Mouse (Mus musculus): ENCODE data around the gene Il1a. TPM values are rescaled to one million over a fixed set of nuclear protein-coding genes. Genes with fewer than 3 reads are reported as not detected.

The Il1a gene
- polyA plus RNA-seq (2012; ENCODE audit: insufficient read depth, insufficient read length, low replicate concordance, missing spikeins), result not detected in 2 replicates

DNA sequence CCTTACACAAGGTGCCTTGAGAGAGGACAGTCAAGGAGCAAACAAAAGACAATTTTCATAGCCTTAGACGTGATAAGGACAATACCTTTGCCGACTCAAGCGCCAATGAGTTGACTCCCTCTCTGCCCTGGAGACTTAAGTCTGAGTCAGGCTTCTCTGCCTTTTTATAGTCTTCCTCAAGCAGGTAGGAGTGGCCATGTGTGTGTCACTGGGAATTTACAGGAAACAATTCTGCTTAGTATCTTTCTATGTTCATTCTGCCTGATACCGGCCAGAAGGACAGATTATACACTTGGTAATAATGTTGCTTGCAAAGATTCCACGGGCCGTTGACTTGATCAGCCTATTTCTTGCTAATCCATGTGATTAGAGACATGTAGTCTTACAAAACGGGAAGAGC lies at the start of gene Il1a:
TSS of gene Il1a (minus strand) at position 137 of the 400 bp plus-strand sequence.
- whole genome bisulfite sequencing, result 77% methylated on average over 7 of the region's 7 CpGs
- no peak for TF ChIP-seq POLR2A (IDR thresholded peaks at IDR 0.05; ENCODE audit: insufficient read depth, low read depth, low read length)
- no peak for TF ChIP-seq CTCF (IDR thresholded peaks at IDR 0.05; ENCODE audit: insufficient read depth, low read depth, low read length)
- H3K27ac ChIP-seq (ENCODE audit: insufficient read depth, low read depth, low read length), result no peak within 1 kb of the TSS
- H3K4me1 ChIP-seq (ENCODE audit: control insufficient read depth, insufficient read depth, low read length), result no peaks in the 10 kb centered on the region
- H3K4me3 ChIP-seq (ENCODE audit: insufficient read depth, low read depth, low read length), result no peak within 1 kb of the TSS

DNA sequence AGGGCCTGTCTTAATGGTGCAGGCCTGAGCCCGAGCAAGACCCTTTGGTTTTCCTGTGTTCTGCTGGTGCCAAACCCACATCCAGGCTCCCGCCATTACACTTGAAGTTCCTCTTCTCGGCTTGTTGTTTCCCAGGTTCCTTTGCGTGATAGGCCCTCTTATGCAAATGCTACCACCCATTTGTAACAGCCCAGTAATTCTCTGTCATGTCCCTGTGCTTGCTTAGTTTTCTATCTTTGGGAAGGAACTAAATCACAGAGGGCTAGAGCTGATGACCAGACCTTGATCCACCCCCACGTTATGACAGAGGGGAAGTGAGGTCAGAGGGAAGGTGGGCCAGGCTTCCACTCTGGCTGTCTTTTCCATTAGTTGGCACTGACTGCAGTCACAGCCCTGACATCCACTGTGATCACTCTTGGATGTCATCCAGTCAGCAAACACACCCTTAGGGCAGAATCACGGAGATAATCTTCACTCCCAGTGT lies 28.4 kb upstream of the Il1a start:
- H3K27ac ChIP-seq (ENCODE audit: insufficient read depth, low read depth, low read length), result no peak overlapping the region
- H3K4me3 ChIP-seq (ENCODE audit: insufficient read depth, low read depth, low read length), result no peak overlapping the region
- TF ChIP-seq POLR2A (IDR thresholded peaks at IDR 0.05; ENCODE audit: insufficient read depth, low read depth, low read length) (no peak), CTCF (IDR thresholded peaks at IDR 0.05; ENCODE audit: insufficient read depth, low read depth, low read length) (no peak)
- no peaks in the 10 kb centered on the region for H3K4me1 ChIP-seq (ENCODE audit: control insufficient read depth, insufficient read depth, low read length)
- WGBS, result 71% methylated on average over 6 of the region's 6 CpGs

DNA sequence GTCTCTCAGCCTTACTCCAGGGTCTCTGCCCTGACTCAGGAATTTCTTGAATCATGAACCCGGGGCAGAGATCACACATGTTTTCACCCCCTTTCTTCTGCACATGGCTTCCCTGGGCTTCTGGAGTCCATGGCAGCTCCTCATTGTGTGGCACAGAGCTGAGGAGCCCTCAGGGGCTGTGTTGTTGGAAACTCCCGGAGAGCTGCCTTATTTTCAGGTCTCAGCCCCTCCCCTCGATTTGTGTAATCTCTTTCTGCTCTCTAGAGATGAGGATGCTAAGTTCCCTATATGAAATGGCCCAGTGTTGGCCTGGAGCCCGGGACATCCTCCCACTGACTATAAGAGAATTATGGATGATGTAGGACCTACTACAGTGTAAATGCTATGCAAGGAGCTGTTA lies 23.7 kb upstream of the Il1a start:
- 46% methylated on average over 4 of the region's 4 CpGs for WGBS

DNA sequence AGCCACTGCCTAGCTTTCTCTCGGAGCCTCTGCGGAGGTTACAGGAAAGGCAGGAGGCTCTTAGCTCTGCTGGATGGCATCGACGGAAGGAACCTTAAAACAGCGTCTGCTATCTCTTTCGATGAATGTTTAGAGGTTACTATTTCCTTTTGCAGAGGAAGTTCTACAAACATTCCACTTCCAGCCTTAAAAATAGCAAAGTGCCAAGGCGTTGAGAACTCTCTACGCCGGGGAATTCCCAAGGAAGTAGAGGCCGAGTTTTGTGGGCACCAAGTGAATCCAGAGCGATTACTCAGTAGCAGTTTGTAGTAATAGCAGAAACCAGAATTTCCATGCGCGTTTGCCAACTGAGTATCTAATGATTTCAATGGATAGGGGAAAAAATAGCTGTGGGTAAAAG lies 20.8 kb upstream of the Il1a start:
- 93% methylated on average over 13 of the region's 13 CpGs for WGBS
- Histone ChIP-seq H3K4me1 (ENCODE audit: control insufficient read depth, insufficient read depth, low read length) (no peaks in the 10 kb centered on the region), H3K4me3 (ENCODE audit: insufficient read depth, low read depth, low read length) (no peak overlapping the region), H3K27ac (ENCODE audit: insufficient read depth, low read depth, low read length) (no peak overlapping the region)
- TF ChIP-seq CTCF (IDR thresholded peaks at IDR 0.05; ENCODE audit: insufficient read depth, low read depth, low read length) (no peak), POLR2A (IDR thresholded peaks at IDR 0.05; ENCODE audit: insufficient read depth, low read depth, low read length) (no peak)

More for the DNA sequence above, 23.7 kb upstream of the Il1a start:
- TF ChIP-seq CTCF (IDR thresholded peaks at IDR 0.05; ENCODE audit: insufficient read depth, low read depth, low read length) (no peak), POLR2A (IDR thresholded peaks at IDR 0.05; ENCODE audit: insufficient read depth, low read depth, low read length) (no peak)
- Histone ChIP-seq H3K4me3 (ENCODE audit: insufficient read depth, low read depth, low read length) (no peak overlapping the region), H3K27ac (ENCODE audit: insufficient read depth, low read depth, low read length) (no peak overlapping the region), H3K4me1 (ENCODE audit: control insufficient read depth, insufficient read depth, low read length) (no peaks in the 10 kb centered on the region)

DNA sequence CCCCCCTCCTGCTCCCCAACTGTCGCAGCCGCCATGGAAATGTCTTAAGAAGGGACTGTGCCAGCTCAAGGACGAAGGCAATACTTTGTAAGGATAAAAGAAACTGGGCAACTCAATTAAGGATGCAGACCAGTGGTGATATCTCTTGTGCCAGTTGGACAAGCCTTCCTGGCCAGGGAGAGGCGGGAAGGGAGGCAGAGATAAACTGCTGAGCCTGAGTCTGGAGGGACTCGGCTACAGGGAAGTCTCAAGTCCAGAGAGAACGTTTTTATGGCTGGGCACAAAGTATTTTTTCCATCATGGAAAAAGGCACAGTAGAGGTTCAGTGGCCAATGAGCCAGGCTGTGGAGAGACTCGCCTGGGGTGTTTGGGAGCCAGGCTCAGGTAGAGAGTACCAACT lies 20.3 kb upstream of the Il1a start:
- no peak overlapping the region for H3K27ac ChIP-seq (ENCODE audit: insufficient read depth, low read depth, low read length)
- H3K4me1 ChIP-seq (ENCODE audit: control insufficient read depth, insufficient read depth, low read length), result no peaks in the 10 kb centered on the region
- H3K4me3 ChIP-seq (ENCODE audit: insufficient read depth, low read depth, low read length), result no peak overlapping the region
- WGBS, result 46% methylated on average over 7 of the region's 7 CpGs
- no peak for TF ChIP-seq POLR2A (IDR thresholded peaks at IDR 0.05; ENCODE audit: insufficient read depth, low read depth, low read length)
- no peak for TF ChIP-seq CTCF (IDR thresholded peaks at IDR 0.05; ENCODE audit: insufficient read depth, low read depth, low read length)

DNA sequence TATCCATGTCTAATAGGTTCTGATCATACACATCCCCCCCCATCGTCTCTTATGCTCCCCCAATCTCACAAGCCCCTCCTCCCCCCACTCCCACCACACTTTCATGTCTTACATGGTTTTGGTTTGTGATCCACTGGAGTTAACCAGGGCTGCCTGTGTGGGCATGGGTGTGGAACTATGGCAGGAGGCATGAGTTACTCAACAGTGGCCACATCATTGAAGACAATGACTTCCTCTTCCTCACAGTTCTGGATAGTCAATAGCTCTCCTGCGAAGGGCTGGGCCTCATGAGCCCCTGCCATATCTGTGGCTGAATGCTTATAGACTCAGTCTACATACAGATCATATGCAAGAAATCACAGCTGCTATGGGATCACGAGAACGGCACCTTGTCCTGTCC lies 18.5 kb upstream of the Il1a start:
- Histone ChIP-seq H3K4me3 (ENCODE audit: insufficient read depth, low read depth, low read length) (no peak overlapping the region), H3K4me1 (ENCODE audit: control insufficient read depth, insufficient read depth, low read length) (no peaks in the 10 kb centered on the region), H3K27ac (ENCODE audit: insufficient read depth, low read depth, low read length) (no peak overlapping the region)
- TF ChIP-seq CTCF (IDR thresholded peaks at IDR 0.05; ENCODE audit: insufficient read depth, low read depth, low read length) (no peak), POLR2A (IDR thresholded peaks at IDR 0.05; ENCODE audit: insufficient read depth, low read depth, low read length) (no peak)
- 87% methylated on average over 4 of the region's 4 CpGs for WGBS

DNA sequence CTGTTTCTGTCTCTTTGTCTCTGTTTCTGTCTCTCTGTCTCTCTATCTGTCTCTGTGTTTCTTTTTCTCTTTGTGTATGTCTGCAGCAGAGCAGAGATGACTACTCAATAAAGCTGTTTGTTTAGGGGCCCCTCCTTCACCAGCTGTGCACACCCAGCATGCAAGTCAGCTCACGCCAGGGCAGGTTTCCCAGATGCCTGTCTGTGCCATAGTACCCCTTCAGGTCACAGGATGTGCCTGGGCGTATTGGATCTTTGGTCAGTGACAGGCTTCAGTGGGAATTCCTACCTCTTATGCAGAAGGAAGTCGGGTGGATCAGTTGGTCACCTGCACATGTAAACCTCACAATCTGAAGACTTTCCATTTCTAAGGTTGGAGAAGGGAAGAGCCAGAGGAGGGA lies 14.4 kb upstream of the Il1a start:
- 92% methylated on average over 3 of the region's 3 CpGs for WGBS
- no peaks in the 10 kb centered on the region for H3K4me1 ChIP-seq (ENCODE audit: control insufficient read depth, insufficient read depth, low read length)
- TF ChIP-seq POLR2A (IDR thresholded peaks at IDR 0.05; ENCODE audit: insufficient read depth, low read depth, low read length), result no peak
- TF ChIP-seq CTCF (IDR thresholded peaks at IDR 0.05; ENCODE audit: insufficient read depth, low read depth, low read length), result no peak
- no peak overlapping the region for H3K27ac ChIP-seq (ENCODE audit: insufficient read depth, low read depth, low read length)
- H3K4me3 ChIP-seq (ENCODE audit: insufficient read depth, low read depth, low read length), result no peak overlapping the region

DNA sequence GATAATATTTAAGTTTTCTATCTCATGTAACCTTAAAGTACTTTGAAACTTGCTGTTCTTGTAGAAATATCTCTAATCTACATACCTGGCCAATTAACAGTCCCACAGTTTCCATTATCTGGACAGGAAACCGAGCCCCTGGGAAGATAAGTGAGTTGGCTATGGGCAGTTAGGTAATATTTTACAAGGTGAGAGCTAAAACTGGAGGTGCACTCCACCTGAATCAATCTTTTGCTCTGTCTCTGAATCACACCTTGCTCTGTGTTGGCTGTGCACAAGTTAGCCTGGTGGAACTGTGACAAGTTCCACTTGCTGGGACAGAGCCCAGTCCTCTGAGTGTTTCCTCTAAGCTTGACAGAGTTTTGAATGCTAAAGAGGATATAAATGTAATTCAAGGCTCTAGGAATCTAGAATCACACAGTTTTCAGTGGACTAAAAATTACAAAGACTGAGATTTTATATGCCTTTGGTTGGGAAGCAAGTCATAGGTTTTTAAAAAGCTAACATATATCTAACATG lies 12.4 kb upstream of the Il1a start:
- H3K4me1 ChIP-seq (ENCODE audit: control insufficient read depth, insufficient read depth, low read length), result no peaks in the 10 kb centered on the region
- no peak overlapping the region for H3K4me3 ChIP-seq (ENCODE audit: insufficient read depth, low read depth, low read length)
- no peak overlapping the region for H3K27ac ChIP-seq (ENCODE audit: insufficient read depth, low read depth, low read length)
- WGBS, result 74% methylated on average over 1 of the region's 1 CpGs
- no peak for TF ChIP-seq CTCF (IDR thresholded peaks at IDR 0.05; ENCODE audit: insufficient read depth, low read depth, low read length)
- no peak for TF ChIP-seq POLR2A (IDR thresholded peaks at IDR 0.05; ENCODE audit: insufficient read depth, low read depth, low read length)

DNA sequence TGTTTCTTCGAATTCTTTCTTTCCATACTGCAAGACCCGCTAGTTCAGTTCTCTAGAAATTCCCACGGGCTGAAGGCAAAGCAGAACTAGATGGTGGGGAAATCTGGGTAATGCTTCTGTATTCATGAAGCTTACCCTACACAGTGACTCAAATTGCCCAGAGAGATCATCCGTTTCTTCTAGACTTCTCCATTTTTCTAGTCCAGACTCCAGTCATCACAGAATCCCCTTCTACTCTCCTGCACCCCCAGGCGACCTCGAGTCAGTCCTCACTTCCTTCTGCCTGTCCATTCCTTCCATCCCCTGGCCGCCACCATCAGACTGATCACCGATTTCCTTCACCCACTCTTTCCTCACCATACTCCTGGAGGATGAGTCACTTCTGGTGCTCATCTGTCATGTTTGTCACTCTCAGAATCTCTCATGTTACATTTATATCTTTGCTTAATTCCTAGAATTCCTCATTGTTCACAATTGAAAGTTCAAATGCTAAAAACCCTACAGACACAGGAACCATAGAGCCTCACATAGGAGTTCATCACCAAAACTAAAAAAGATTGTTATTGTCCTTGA lies 10.3 kb upstream of the Il1a start:
- no peak overlapping the region for H3K4me3 ChIP-seq (ENCODE audit: insufficient read depth, low read depth, low read length)

More for the DNA sequence above, 10.3 kb upstream of the Il1a start:
- WGBS, result 84% methylated on average over 8 of the region's 8 CpGs
- Histone ChIP-seq H3K27ac (ENCODE audit: insufficient read depth, low read depth, low read length) (no peak overlapping the region), H3K4me1 (ENCODE audit: control insufficient read depth, insufficient read depth, low read length) (no peaks in the 10 kb centered on the region)
- TF ChIP-seq CTCF (IDR thresholded peaks at IDR 0.05; ENCODE audit: insufficient read depth, low read depth, low read length), result no peak
- TF ChIP-seq POLR2A (IDR thresholded peaks at IDR 0.05; ENCODE audit: insufficient read depth, low read depth, low read length), result no peak

Measured in olfactory bulb, adult 2 months (tissue).